Mouse (Mus musculus) CH12.LX (cell line): ENCODE measurements around the gene Gm10037. TPM values are rescaled to one million over a fixed set of nuclear protein-coding genes. Genes with fewer than 3 reads are reported as not detected.

Source experiments
- DNase-seq: peaks from one replicate; pipeline ENCODE4 v3.0.0-alpha.2; 2013; ENCODE audit errors: extremely low read depth
- H3K27ac ChIP-seq: 2 replicates; pipeline ENCODE4 v1.5.1; 2012; ENCODE audit warnings: low read depth, mild to moderate bottlenecking, control low read depth, moderate library complexity; ENCODE audit not compliant: insufficient read depth
- H3K27me3 ChIP-seq: replicated peaks from 2 replicates; pipeline ENCODE3; 2012; ENCODE audit warnings: inconsistent platforms
- H3K36me3 ChIP-seq, 2 experiments: replicated peaks in 1 of 2; 2 replicates each; pipeline versions ENCODE3 to v1.6.1; 2012; ENCODE audit warnings: inconsistent platforms in 1 of 2, low read length in 1 of 2, mild to moderate bottlenecking in 1 of 2, mixed read lengths in 1 of 2, moderate library complexity in 1 of 2; ENCODE audit not compliant: control insufficient read depth in 1 of 2, insufficient read depth in 1 of 2
- H3K4me1 ChIP-seq, 2 experiments: 2 replicates each; pipeline ENCODE4 v1.6.1; 2012; ENCODE audit warnings: inconsistent platforms in 1 of 2, moderate library complexity in 1 of 2; ENCODE audit not compliant: insufficient read depth in 2 of 2, control insufficient read depth in 1 of 2
- H3K4me2 ChIP-seq: 2 replicates; pipeline ENCODE4 v1.6.1; 2012; ENCODE audit warnings: low read depth, mild to moderate bottlenecking, control low read depth; ENCODE audit not compliant: poor library complexity, insufficient read depth, severe bottlenecking
- H3K4me3 ChIP-seq, 3 experiments: fragments of 150-350 bp in 1 of 3; sonication (generic) in 1 of 3; replicated peaks in 1 of 3; 2 replicates each; pipeline versions ENCODE3 to v1.5.1; 2011 to 2012; ENCODE audit warnings: low read depth in 2 of 3, low read length in 2 of 3, mild to moderate bottlenecking in 2 of 3, moderate library complexity in 2 of 3, control low read depth in 1 of 3, improper control_type of control experiment in 1 of 3, inconsistent platforms in 1 of 3, mixed read lengths in 1 of 3; ENCODE audit not compliant: poor library complexity in 1 of 3
- H3K79me2 ChIP-seq: replicated peaks from 2 replicates; pipeline ENCODE4 v1.6.1; 2012; ENCODE audit warnings: mild to moderate bottlenecking, moderate library complexity; ENCODE audit not compliant: control insufficient read depth, poor library complexity, insufficient read depth, severe bottlenecking; ENCODE audit errors: extremely low read depth
- H3K9ac ChIP-seq: 2 replicates; pipeline ENCODE4 v1.6.1; 2012; ENCODE audit warnings: low read depth, mild to moderate bottlenecking, control low read depth, moderate library complexity; ENCODE audit not compliant: insufficient read depth
- H3K9me3 ChIP-seq: replicated peaks from 2 replicates; pipeline ENCODE3; 2012; ENCODE audit warnings: low read length, inconsistent platforms, mixed read lengths
- BHLHE40 ChIP-seq: IDR thresholded peaks from 2 replicates; pipeline ENCODE4 v1.6.1; 2011; ENCODE audit warnings: mild to moderate bottlenecking, low read depth, low read length, improper control_type of control experiment
- CHD2 ChIP-seq: IDR thresholded peaks from 2 replicates; pipeline ENCODE4 v1.6.1; 2011; ENCODE audit warnings: low read length, improper control_type of control experiment
- E2F4 ChIP-seq: IDR thresholded peaks from 2 replicates; pipeline ENCODE4 v1.6.1; 2011; ENCODE audit warnings: low read depth, low read length, improper control_type of control experiment; ENCODE audit not compliant: insufficient replicate concordance
- ETS1 ChIP-seq: conservative IDR thresholded peaks from 2 replicates; pipeline ENCODE4 v1.6.1; 2012; ENCODE audit warnings: low read depth, mild to moderate bottlenecking, inconsistent platforms, low read length, improper control_type of control experiment, moderate library complexity
- IRF4 ChIP-seq: IDR thresholded peaks from 2 replicates; pipeline ENCODE4 v1.6.1; 2014; ENCODE audit warnings: low read depth, mild to moderate bottlenecking, inconsistent platforms, low read length, improper control_type of control experiment
- JUN ChIP-seq: IDR thresholded peaks from 2 replicates; pipeline ENCODE4 v1.6.1; 2011; ENCODE audit warnings: low read depth, mild to moderate bottlenecking, low read length, improper control_type of control experiment, moderate library complexity; ENCODE audit not compliant: insufficient read depth
- MYC ChIP-seq: IDR thresholded peaks from 2 replicates; pipeline ENCODE4 v1.6.1; 2011; ENCODE audit warnings: low read depth, mild to moderate bottlenecking, improper control_type of control experiment, low read length
- NRF1 ChIP-seq: IDR thresholded peaks from 2 replicates; pipeline ENCODE4 v1.6.1; 2014; ENCODE audit warnings: low read depth, mild to moderate bottlenecking, inconsistent platforms, low read length, improper control_type of control experiment, moderate library complexity
- PAX5 ChIP-seq: IDR thresholded peaks from 2 replicates; pipeline ENCODE4 v1.6.1; 2012; ENCODE audit warnings: low read length, inconsistent platforms, mixed read lengths
- POLR2A ChIP-seq: IDR thresholded peaks from 2 replicates; pipeline ENCODE4 v1.6.1; 2011; ENCODE audit warnings: low read depth, mild to moderate bottlenecking, improper control_type of control experiment, low read length
- SIN3A ChIP-seq: IDR thresholded peaks from 2 replicates; pipeline ENCODE4 v1.6.1; 2012; ENCODE audit warnings: low read length, improper control_type of control experiment, inconsistent platforms
- TCF12 ChIP-seq: IDR thresholded peaks from 2 replicates; pipeline ENCODE4 v1.6.1; 2014; ENCODE audit warnings: low read depth, mild to moderate bottlenecking, inconsistent platforms, low read length, improper control_type of control experiment
- UBTF ChIP-seq: IDR thresholded peaks from 2 replicates; pipeline ENCODE4 v1.6.1; 2012; ENCODE audit warnings: low read depth, mild to moderate bottlenecking, inconsistent platforms, low read length, improper control_type of control experiment, moderate library complexity
- USF1 ChIP-seq: IDR thresholded peaks from 2 replicates; pipeline ENCODE4 v1.6.1; 2014; ENCODE audit warnings: low read depth, mild to moderate bottlenecking, inconsistent platforms, low read length, improper control_type of control experiment
- ZC3H11A ChIP-seq: IDR thresholded peaks from 2 replicates; pipeline ENCODE4 v1.6.1; 2012; ENCODE audit warnings: low read depth, mild to moderate bottlenecking, inconsistent platforms, low read length, improper control_type of control experiment
- ZKSCAN1 ChIP-seq: IDR thresholded peaks from 2 replicates; pipeline ENCODE4 v1.6.1; 2012; ENCODE audit warnings: low read depth, inconsistent platforms, low read length, improper control_type of control experiment, borderline replicate concordance
- ZMIZ1 ChIP-seq: IDR thresholded peaks from 2 replicates; pipeline ENCODE4 v1.6.1; 2012; ENCODE audit warnings: low read depth, mild to moderate bottlenecking, inconsistent platforms, low read length, improper control_type of control experiment
- ZNF384 ChIP-seq: IDR thresholded peaks from 2 replicates; pipeline ENCODE4 v1.6.1; 2012; ENCODE audit warnings: low read depth, low read length, improper control_type of control experiment, inconsistent platforms
- dilution Hi-C: fragments of 300-500 bp; cut with MboI; formaldehyde crosslinking; loops from 2 replicates; pipeline ENCODE4 v1.14.3; 2020; ENCODE audit warnings: low sequenced_read_pairs; ENCODE audit not compliant: extremely low pct_unique_long_range_greater_than_20kb, extremely low pct_ligation_motif_present
- in situ Hi-C: fragments of 300-500 bp; cut with MboI; formaldehyde crosslinking; loops from 3 replicates; pipeline ENCODE4 v1.14.3; 2019; ENCODE audit warnings: low sequenced_read_pairs, low pct_ligation_motif_present, low pct_unique_long_range_greater_than_20kb, mixed read lengths
- polyA plus RNA-seq: library from polyadenylated mRNA; unstranded; fragments of >175 nt; gene quantifications from 2 replicates; pipeline ENCODE4 v1.2.1, GENCODE M21; 2012; ENCODE audit warnings: low read depth; ENCODE audit not compliant: insufficient read length
- total RNA-seq, 2 experiments: library from RNA; depleted of rRNA; stranded (reverse); fragments of 300-350 nt in 1 of 2; fragments of >200 nt in 1 of 2; gene quantifications; 2 replicates each; pipeline ENCODE4 v1.2.3; 2012 to 2014

The Gm10037 gene
- total and polyA plus RNA-seq, 3 experiments, result not detected

- Histone ChIP-seq H3K79me2 (no peaks in the 10 kb centered on the region), H3K27me3 (peaks cover 4% of the 10 kb centered on the region), H3K9ac (no peak overlapping the region), H3K4me1 (no peaks in the 10 kb centered on the region), H3K4me2 (no peak overlapping the region), H3K27ac (no peak overlapping the region), H3K4me3 (no peak overlapping the region), H3K9me3 (peaks cover 5% of the 10 kb centered on the region), H3K36me3 (no peaks in the 10 kb centered on the region)
- dilution Hi-C loops (no loop called here), in situ Hi-C loops (no loop called here)
- no peak for DNase-seq
- TF ChIP-seq UBTF (no peak), ZMIZ1 (no peak), USF1 (no peak), JUN (no peak), ZKSCAN1 (no peak), MYC (no peak), NRF1 (no peak), PAX5 (no peak), E2F4 (no peak), TCF12 (no peak), IRF4 (no peak), CHD2 (no peak), SIN3A (no peak), BHLHE40 (no peak), ZNF384 (no peak), ETS1 (no peak), ZC3H11A (no peak), POLR2A (no peak)
Measured at GRCm38 (mm10) chr13:67883966-67884365, 53.1 kb downstream of the Gm10037 start.

Other genes with a start within 250 kb of the Gm10037 start
- gene Zfp729b, start 221.4 kb upstream of the Gm10037 start, total RNA-seq (2012; rRNA removed), result 4.8 and 6.4 TPM in 2 replicates
- gene Zfp729b, start 221.4 kb upstream of the Gm10037 start, total RNA-seq (2014; rRNA removed), result 13.4 and 17.9 TPM in 2 replicates
- gene Zfp729b, start 221.4 kb upstream of the Gm10037 start, polyA plus RNA-seq, result 6.5 and 6.6 TPM in 2 replicates
- not detected in 2 replicates for gene Gm49345, start 193.3 kb upstream of the Gm10037 start, total RNA-seq (2012; rRNA removed)
- gene Gm49345, start 193.3 kb upstream of the Gm10037 start, total RNA-seq (2014; rRNA removed), result not detected in 2 replicates
- gene Gm49345, start 193.3 kb upstream of the Gm10037 start, polyA plus RNA-seq, result 1.2 and 1.5 TPM in 2 replicates
- 3.6 and 3.7 TPM in 2 replicates for gene Zfp729a, start 193.3 kb upstream of the Gm10037 start, total RNA-seq (2012; rRNA removed)
- gene Zfp729a, start 193.3 kb upstream of the Gm10037 start, total RNA-seq (2014; rRNA removed), result 11.2 and 12.6 TPM in 2 replicates
- 4.6 and 4.8 TPM in 2 replicates for gene Zfp729a, start 193.3 kb upstream of the Gm10037 start, polyA plus RNA-seq
- 7.3 TPM in 2 replicates for gene Zfp738, start 144.0 kb upstream of the Gm10037 start, total RNA-seq (2012; rRNA removed)
- gene Zfp738, start 144.0 kb upstream of the Gm10037 start, total RNA-seq (2014; rRNA removed), result 9.4 and 10.3 TPM in 2 replicates
- 4.7 and 4.9 TPM in 2 replicates for gene Zfp738, start 144.0 kb upstream of the Gm10037 start, polyA plus RNA-seq
- 6.5 and 8.1 TPM in 2 replicates for gene Zfp65, start 101.9 kb upstream of the Gm10037 start, total RNA-seq (2012; rRNA removed)
- gene Zfp65, start 101.9 kb upstream of the Gm10037 start, total RNA-seq (2014; rRNA removed), result 13.0 and 16.3 TPM in 2 replicates
- gene Zfp65, start 101.9 kb upstream of the Gm10037 start, polyA plus RNA-seq, result 4.7 and 6.1 TPM in 2 replicates
- 3.0 and 3.3 TPM in 2 replicates for gene Zfp85, start 75.9 kb upstream of the Gm10037 start, total RNA-seq (2012; rRNA removed)
- 6.4 and 7.0 TPM in 2 replicates for gene Zfp85, start 75.9 kb upstream of the Gm10037 start, total RNA-seq (2014; rRNA removed)
- 2.7 and 3.1 TPM in 2 replicates for gene Zfp85, start 75.9 kb upstream of the Gm10037 start, polyA plus RNA-seq
- not detected in 2 replicates for gene Zfp493, start 51.4 kb upstream of the Gm10037 start, total RNA-seq (2012; rRNA removed)
- gene Zfp493, start 51.4 kb upstream of the Gm10037 start, total RNA-seq (2014; rRNA removed), result not detected in 2 replicates
- not detected in 2 replicates for gene Zfp493, start 51.4 kb upstream of the Gm10037 start, polyA plus RNA-seq
- 2.0 and 2.4 TPM in 2 replicates for gene Zfp273, start 17.4 kb upstream of the Gm10037 start, total RNA-seq (2012; rRNA removed)
- gene Zfp273, start 17.4 kb upstream of the Gm10037 start, total RNA-seq (2014; rRNA removed), result 4.1 and 4.5 TPM in 2 replicates
- 1.9 and 2.0 TPM in 2 replicates for gene Zfp273, start 17.4 kb upstream of the Gm10037 start, polyA plus RNA-seq
- not detected in 2 replicates for gene BC048507, start 32.2 kb downstream of the Gm10037 start, total RNA-seq (2012; rRNA removed)
- not detected in 2 replicates for gene BC048507, start 32.2 kb downstream of the Gm10037 start, total RNA-seq (2014; rRNA removed)
- gene BC048507, start 32.2 kb downstream of the Gm10037 start, polyA plus RNA-seq, result 0.72 TPM in 1 of 2 replicates, not detected in the other